8 mouse cellular contexts compared by ENCODE assay signal in genomic region chr17:26939973-26940300, GRCm38 (mm10). TPM values are rescaled to one million over a fixed set of nuclear protein-coding genes. Genes with fewer than 3 reads are reported as not detected.
DNase-seq lines count a peak whose midpoint lies in the region; ATAC-seq and TF ChIP-seq lines count a peak whose summit lies in the region.

No protein-coding gene starts in this region.

- no peak for TF ChIP-seq POLR2A in cerebellum, adult 2 months (IDR thresholded peaks at IDR 0.05; ENCODE audit: borderline replicate concordance, insufficient read depth, low read length)
- TF ChIP-seq POLR2A in limb, embryonic 14.5 days (IDR thresholded peaks at IDR 0.05; ENCODE audit: borderline replicate concordance, extremely low read depth, insufficient read depth, insufficient read length): 0 out of 2 replicates have a peak, but pooled peaks have one; percentile 2

- no peak for DNase-seq in cerebellum, adult 2 months
- DNase-seq in cerebellum, postnatal 36 days: no peak
- DNase-seq in limb, embryonic 14.5 days (ENCODE audit: low spot score): no peak
- no peak for DNase-seq in ovary, postnatal 36 days (ENCODE audit: low spot score)

- ATAC-seq in megakaryocyte, adult 5-6 weeks (ENCODE audit: poor library complexity, severe bottlenecking): no peak
- no peak for ATAC-seq in limb, embryonic 14.5 days (ENCODE audit: low FRiP score, low read depth)
- no peak for ATAC-seq in stomach, embryonic 15.5 days (ENCODE audit: insufficient read depth, low FRiP score, low read depth)
- no peak for ATAC-seq in inflammation-experienced regulatory T-cells, adult 6 months

- no peaks in the 10 kb centered on the region for H3K27me3 ChIP-seq in cerebellum, adult 2 months (ENCODE audit: control insufficient read depth, insufficient read depth, low read length)
- H3K27me3 ChIP-seq in megakaryocyte, embryonic 14.5 days (replicated peaks): peaks cover 9% of the 10 kb centered on the region
- no peaks in the 10 kb centered on the region for H3K27me3 ChIP-seq in limb, embryonic 14.5 days (ENCODE audit: control insufficient read depth, insufficient read depth, low read length)
- H3K27me3 ChIP-seq in stomach, embryonic 15.5 days (replicated peaks): no peaks in the 10 kb centered on the region

- no peaks in the 10 kb centered on the region for H3K9me3 ChIP-seq in megakaryocyte, embryonic 14.5 days
- no peaks in the 10 kb centered on the region for H3K9me3 ChIP-seq in limb, embryonic 14.5 days (ENCODE audit: control insufficient read depth, low read length)
- H3K9me3 ChIP-seq in stomach, embryonic 15.5 days: no peaks in the 10 kb centered on the region

- WGBS in cerebellum, adult 2 months: 1% methylated on average over 3 of the region's 3 CpGs
- 3% methylated on average over 3 of the region's 3 CpGs for WGBS in limb, embryonic 14.5 days
- 2% methylated on average over 3 of the region's 3 CpGs for WGBS in stomach, embryonic 15.5 days

- H3K9ac ChIP-seq in limb, embryonic 14.5 days (ENCODE audit: low read depth, low read length, severe bottlenecking): peak overlapping the region; percentile 58
- peak overlapping the region; percentile 66; the same call in 1 of the 2 replicates for H3K9ac ChIP-seq in stomach, embryonic 15.5 days

- TF ChIP-seq CTCF in cerebellum, adult 2 months (IDR thresholded peaks at IDR 0.05; ENCODE audit: borderline replicate concordance, insufficient read depth, low read depth, low read length): no peak

- peak overlapping the region; percentile 89 for H3K27ac ChIP-seq in cerebellum, adult 2 months (ENCODE audit: insufficient read depth, low read length)
- H3K27ac ChIP-seq in limb, embryonic 14.5 days (replicated peaks; ENCODE audit: low read depth, low read length): peak overlapping the region; percentile 93
- peak overlapping the region; percentile 95 for H3K27ac ChIP-seq in stomach, embryonic 15.5 days

- peak overlapping the region; percentile 76 for H3K4me2 ChIP-seq in limb, embryonic 14.5 days (replicated peaks; ENCODE audit: low read depth, low read length, severe bottlenecking)
- H3K4me2 ChIP-seq in stomach, embryonic 15.5 days: peak overlapping the region; percentile 84

- H3K4me1 ChIP-seq in cerebellum, adult 2 months (ENCODE audit: control insufficient read depth, insufficient read depth, low read length): peaks cover 7% of the 10 kb centered on the region
- H3K4me1 ChIP-seq in megakaryocyte, embryonic 14.5 days: peaks cover 63% of the 10 kb centered on the region
- peaks cover 31% of the 10 kb centered on the region for H3K4me1 ChIP-seq in limb, embryonic 14.5 days (ENCODE audit: control insufficient read depth, insufficient read depth, low read length)
- peaks cover 27% of the 10 kb centered on the region for H3K4me1 ChIP-seq in stomach, embryonic 15.5 days

- peak overlapping the region; percentile 83 for H3K4me3 ChIP-seq in cerebellum, adult 2 months (replicated peaks; ENCODE audit: insufficient read depth, low read depth, low read length)
- peak overlapping the region; percentile 97 for H3K4me3 ChIP-seq in megakaryocyte, embryonic 14.5 days (replicated peaks)
- H3K4me3 ChIP-seq in limb, embryonic 14.5 days (replicated peaks; ENCODE audit: low read length): peak overlapping the region; percentile 63
- H3K4me3 ChIP-seq in stomach, embryonic 15.5 days (replicated peaks): peak overlapping the region; percentile 63

- peaks cover 32% of the 10 kb centered on the region for H3K36me3 ChIP-seq in megakaryocyte, embryonic 14.5 days (replicated peaks; ENCODE audit: low read length)
- peaks cover 26% of the 10 kb centered on the region for H3K36me3 ChIP-seq in limb, embryonic 14.5 days (ENCODE audit: control insufficient read depth, insufficient read depth, low read length)
- H3K36me3 ChIP-seq in stomach, embryonic 15.5 days: peaks cover 19% of the 10 kb centered on the region

RNA-seq across cellular contexts. Expression of gene Cuta, which starts 0.6 kb away (rescaled TPM):
- polyA plus RNA-seq in cerebellum, adult 2 months (2012; rRNA removed): 176 and 187 TPM in 2 replicates
- 396 and 1,059 TPM in 2 replicates for polyA plus RNA-seq in megakaryocyte, embryonic 14.5 days (2012; ENCODE audit: insufficient read depth, low replicate concordance)
- total RNA-seq in megakaryocyte, adult 5-6 weeks (2015): 138 and 155 TPM in 2 replicates
- total RNA-seq in megakaryocyte, adult 5-6 weeks (2017): 56.9 and 73.0 TPM in 2 replicates
- polyA plus RNA-seq in limb, embryonic 14.5 days (2012; rRNA removed): 127 and 172 TPM in 2 replicates
- 146 and 158 TPM in 2 replicates for polyA plus RNA-seq in limb, embryonic 14.5 days (2014; fragmentation: Nextera tagmentation; extraction: Ambion mirVana)
- 179 and 191 TPM in 2 replicates for polyA plus RNA-seq in stomach, embryonic 15.5 days (2015; fragmentation: Nextera tagmentation; extraction: Ambion mirVana)
- 100 to 1,000 TPM; 132 to 166 (median 135) TPM for polyA plus RNA-seq in inflammation-experienced regulatory T-cells, adult 6 months (2017; shearing (Covaris generic))

RNA-seq across cellular contexts. Expression of gene Syngap1, which starts 1.1 kb away (rescaled TPM):
- 55.9 and 62.5 TPM in 2 replicates for polyA plus RNA-seq in cerebellum, adult 2 months (2012; rRNA removed)
- polyA plus RNA-seq in megakaryocyte, embryonic 14.5 days (2012; ENCODE audit: insufficient read depth, low replicate concordance): 3.0 and 4.4 TPM in 2 replicates
- 1.6 and 3.9 TPM in 2 replicates for total RNA-seq in megakaryocyte, adult 5-6 weeks (2015)
- total RNA-seq in megakaryocyte, adult 5-6 weeks (2017): 0.33 and 0.89 TPM in 2 replicates
- 82.4 and 111 TPM in 2 replicates for polyA plus RNA-seq in limb, embryonic 14.5 days (2012; rRNA removed)
- polyA plus RNA-seq in limb, embryonic 14.5 days (2014; fragmentation: Nextera tagmentation; extraction: Ambion mirVana): 2.0 and 2.4 TPM in 2 replicates
- polyA plus RNA-seq in stomach, embryonic 15.5 days (2015; fragmentation: Nextera tagmentation; extraction: Ambion mirVana): 2.0 and 2.2 TPM in 2 replicates
- polyA plus RNA-seq in inflammation-experienced regulatory T-cells, adult 6 months (2017; shearing (Covaris generic)): not detected

RNA-seq across cellular contexts. Expression of gene Phf1, which starts 7.1 kb away (rescaled TPM):
- 57.8 and 60.8 TPM in 2 replicates for polyA plus RNA-seq in cerebellum, adult 2 months (2012; rRNA removed)
- 31.7 and 44.3 TPM in 2 replicates for polyA plus RNA-seq in megakaryocyte, embryonic 14.5 days (2012; ENCODE audit: insufficient read depth, low replicate concordance)
- 11.6 and 11.7 TPM in 2 replicates for total RNA-seq in megakaryocyte, adult 5-6 weeks (2015)
- 10.6 and 15.5 TPM in 2 replicates for total RNA-seq in megakaryocyte, adult 5-6 weeks (2017)
- polyA plus RNA-seq in limb, embryonic 14.5 days (2012; rRNA removed): 56.6 and 72.8 TPM in 2 replicates
- polyA plus RNA-seq in limb, embryonic 14.5 days (2014; fragmentation: Nextera tagmentation; extraction: Ambion mirVana): 11.9 and 12.8 TPM in 2 replicates
- 8.5 and 8.7 TPM in 2 replicates for polyA plus RNA-seq in stomach, embryonic 15.5 days (2015; fragmentation: Nextera tagmentation; extraction: Ambion mirVana)
- 10 to 100 TPM in 2 of 3 experiments, 1 to 10 TPM in 1; 8.2 to 17.5 (median 14.2) TPM for polyA plus RNA-seq in inflammation-experienced regulatory T-cells, adult 6 months (2017; shearing (Covaris generic))

RNA-seq across cellular contexts. Expression of gene Kifc5b, which starts 23.0 kb away (rescaled TPM):
- 5.9 and 6.6 TPM in 2 replicates for polyA plus RNA-seq in cerebellum, adult 2 months (2012; rRNA removed)
- 8.0 and 12.1 TPM in 2 replicates for polyA plus RNA-seq in megakaryocyte, embryonic 14.5 days (2012; ENCODE audit: insufficient read depth, low replicate concordance)
- total RNA-seq in megakaryocyte, adult 5-6 weeks (2015): 4.1 and 4.5 TPM in 2 replicates
- total RNA-seq in megakaryocyte, adult 5-6 weeks (2017): 10.8 and 13.8 TPM in 2 replicates
- polyA plus RNA-seq in limb, embryonic 14.5 days (2012; rRNA removed): 23.7 TPM in 2 replicates
- 4.9 and 5.9 TPM in 2 replicates for polyA plus RNA-seq in limb, embryonic 14.5 days (2014; fragmentation: Nextera tagmentation; extraction: Ambion mirVana)
- 6.1 and 7.6 TPM in 2 replicates for polyA plus RNA-seq in stomach, embryonic 15.5 days (2015; fragmentation: Nextera tagmentation; extraction: Ambion mirVana)
- polyA plus RNA-seq in inflammation-experienced regulatory T-cells, adult 6 months (2017; shearing (Covaris generic)): 1 to 10 TPM; 1.2 to 5.3 (median 4.0) TPM

RNA-seq across cellular contexts. Expression of gene Zbtb9, which starts 33.0 kb away (rescaled TPM):
- 13.9 and 14.7 TPM in 2 replicates for polyA plus RNA-seq in cerebellum, adult 2 months (2012; rRNA removed)
- 2.3 and 4.1 TPM in 2 replicates for polyA plus RNA-seq in megakaryocyte, embryonic 14.5 days (2012; ENCODE audit: insufficient read depth, low replicate concordance)
- 4.5 and 4.7 TPM in 2 replicates for total RNA-seq in megakaryocyte, adult 5-6 weeks (2015)
- 13.3 and 14.4 TPM in 2 replicates for total RNA-seq in megakaryocyte, adult 5-6 weeks (2017)
- 12.6 and 14.8 TPM in 2 replicates for polyA plus RNA-seq in limb, embryonic 14.5 days (2012; rRNA removed)
- 10.0 and 10.6 TPM in 2 replicates for polyA plus RNA-seq in limb, embryonic 14.5 days (2014; fragmentation: Nextera tagmentation; extraction: Ambion mirVana)
- 13.3 and 14.9 TPM in 2 replicates for polyA plus RNA-seq in stomach, embryonic 15.5 days (2015; fragmentation: Nextera tagmentation; extraction: Ambion mirVana)
- 10 to 100 TPM in 1 of 3 experiments, 1 to 10 TPM in 2; 9.0 to 11.1 (median 9.3) TPM for polyA plus RNA-seq in inflammation-experienced regulatory T-cells, adult 6 months (2017; shearing (Covaris generic))
